Mouse (Mus musculus) limb, embryonic 11.5 days (tissue): Measurements from ENCODE around the gene Wdr47. TPM values are rescaled to one million over a fixed set of nuclear protein-coding genes. Genes with fewer than 3 reads are reported as not detected.
A peak's percentile ranks its signal among the peaks of the same experiment; 100 is the strongest.
"Not testable (repeated sequence)": the region's sequence is repeated elsewhere in the genome, so short reads cannot be mapped to it uniquely, and the experiment has no call there.

Experiments used
- ATAC-seq: fragments of 200-750 bp; cut with Nextera tagmentation; 2 replicates; pipeline ENCODE4 v1.8.0; 2017; ENCODE audit warnings: low read depth; ENCODE audit not compliant: insufficient number of reproducible peaks, low FRiP score, low TSS enrichment
- DNase-seq: peaks from one replicate; pipeline ENCODE4 v3.0.0-alpha.2; 2015; ENCODE audit warnings: low spot score
- H3K27ac ChIP-seq: fragments of 300-500 bp; sonication (generic); replicated peaks from 2 replicates; pipeline ENCODE4 v1.5.1; 2014; ENCODE audit warnings: low read depth, mild to moderate bottlenecking, low read length
- H3K27me3 ChIP-seq: fragments of 300-500 bp; sonication (generic); 2 replicates; pipeline ENCODE4 v1.6.1; 2014; ENCODE audit warnings: mild to moderate bottlenecking, low read length, mixed read lengths; ENCODE audit not compliant: control insufficient read depth, insufficient read depth
- H3K36me3 ChIP-seq: fragments of 300-500 bp; sonication (generic); 2 replicates; pipeline ENCODE4 v1.6.1; 2014; ENCODE audit warnings: mild to moderate bottlenecking, low read length, moderate library complexity, mixed read lengths; ENCODE audit not compliant: control insufficient read depth, insufficient read depth
- H3K4me1 ChIP-seq: fragments of 300-500 bp; sonication (generic); 2 replicates; pipeline ENCODE4 v1.6.1; 2014; ENCODE audit warnings: low read length, mixed read lengths; ENCODE audit not compliant: control insufficient read depth, insufficient read depth
- H3K4me2 ChIP-seq: fragments of 300-500 bp; sonication (generic); 2 replicates; pipeline ENCODE4 v1.6.1; 2014; ENCODE audit warnings: low read depth, mild to moderate bottlenecking, moderate library complexity; ENCODE audit not compliant: severe bottlenecking
- H3K4me3 ChIP-seq: fragments of 300-500 bp; sonication (generic); 2 replicates; pipeline ENCODE4 v1.5.1; 2014; ENCODE audit warnings: low read depth, low read length
- H3K9ac ChIP-seq: fragments of 300-500 bp; sonication (generic); 2 replicates; pipeline ENCODE4 v1.6.1; 2014; ENCODE audit warnings: mild to moderate bottlenecking, low read length
- H3K9me3 ChIP-seq: fragments of 300-500 bp; sonication (generic); 2 replicates; pipeline ENCODE4 v1.6.1; 2016; ENCODE audit warnings: low read length; ENCODE audit not compliant: control insufficient read depth
- WGBS: fragments of 180-500 bp; shearing (Covaris S2); extraction: QIAGEN DNeasy Blood & Tissue Kit; methylation state at CpG from one replicate; pipeline ENCODE4 v1.1.7; 2014; 5-methylcytosine and 5-hydroxymethylcytosine counted together
- polyA plus RNA-seq: library from polyadenylated mRNA; unstranded; fragments of >200 nt; fragmentation: Nextera tagmentation; extraction: Ambion mirVana; gene quantifications from 2 replicates; pipeline ENCODE4 v1.2.1, GENCODE M21; 2014

Gene Wdr47
- polyA plus RNA-seq, 1 experiment from 2014 or later, result 9.3 TPM

GRCm38 (mm10) chr3:108646036-108646435 lies 55.0 kb downstream of the Wdr47 start:
- Histone ChIP-seq H3K4me2 (no peak overlapping the region), H3K36me3 (no peaks in the 10 kb centered on the region; the same call in 1 of the 2 replicates), H3K9ac (no peak overlapping the region), H3K9me3 (no peaks in the 10 kb centered on the region), H3K27me3 (no peaks in the 10 kb centered on the region), H3K27ac (no peak overlapping the region), H3K4me3 (no peak overlapping the region), H3K4me1 (no peaks in the 10 kb centered on the region)
- DNase-seq, result no peak
- no peak for ATAC-seq
- WGBS, result 51% methylated on average over 7 of the region's 7 CpGs

- not testable (repeated sequence) for DNase-seq, H3K4me1 ChIP-seq
- 45% methylated on average over 5 of the region's 5 CpGs for WGBS
Measured at GRCm38 (mm10) chr3:108647681-108648080, 56.6 kb downstream of the Wdr47 start.

GRCm38 (mm10) chr3:108652866-108653642 lies 62.0 kb downstream of the Wdr47 start:
- WGBS, result 29% methylated on average over 9 of the region's 9 CpGs
- Histone ChIP-seq H3K9ac (no peak overlapping the region), H3K27me3 (no peaks in the 10 kb centered on the region), H3K36me3 (no peaks in the 10 kb centered on the region), H3K4me2 (peak overlapping the region; percentile 20; the same call in 1 of the 2 replicates), H3K4me1 (0 out of 2 replicates have a peak, but pooled peaks cover 4% of the 10 kb centered on the region), H3K9me3 (no peaks in the 10 kb centered on the region), H3K4me3 (no peak overlapping the region), H3K27ac (no peak overlapping the region)
- DNase-seq, result no peak
- no peak for ATAC-seq

More at GRCm38 (mm10) chr3:108647681-108648080, 56.6 kb downstream of the Wdr47 start:
- H3K4me3 ChIP-seq, H3K9ac ChIP-seq, ATAC-seq, H3K36me3 ChIP-seq, H3K4me2 ChIP-seq, H3K9me3 ChIP-seq, H3K27me3 ChIP-seq, H3K27ac ChIP-seq: not testable (repeated sequence)

- Histone ChIP-seq H3K4me1 (0 out of 2 replicates have a peak, but pooled peaks cover 4% of the 10 kb centered on the region), H3K4me2 (peak within 1 kb of the TSS; percentile 58), H3K36me3 (no peaks in the 10 kb centered on the region), H3K27me3 (no peaks in the 10 kb centered on the region), H3K4me3 (peak within 1 kb of the TSS; percentile 93), H3K27ac (no peak within 1 kb of the TSS), H3K9me3 (no peaks in the 10 kb centered on the region), H3K9ac (peak within 1 kb of the TSS; percentile 97)
- DNase-seq (peak; percentile 96), ATAC-seq (peak; percentile 95)
- under 1% methylated on average over 57 of the region's 57 CpGs for WGBS
Measured at GRCm38 (mm10) chr3:108653710-108654379, 62.8 kb downstream of the Wdr47 start, which contains the start of gene Clcc1. Clcc1 (plus strand) TSS chr3:108653913.

- no peak for ATAC-seq
- no peak overlapping the region for H3K27ac ChIP-seq
- peak overlapping the region; percentile 58 for H3K4me2 ChIP-seq
- H3K36me3 ChIP-seq, result no peaks in the 10 kb centered on the region
- WGBS, result 28% methylated on average over 14 of the region's 14 CpGs
- H3K4me1 ChIP-seq, result 0 out of 2 replicates have a peak, but pooled peaks cover 4% of the 10 kb centered on the region
- no peak overlapping the region for H3K9ac ChIP-seq
- H3K27me3 ChIP-seq, result no peaks in the 10 kb centered on the region
- DNase-seq, result peak; percentile 39
- no peaks in the 10 kb centered on the region for H3K9me3 ChIP-seq
- peak overlapping the region; percentile 93 for H3K4me3 ChIP-seq
Measured at GRCm38 (mm10) chr3:108654566-108654965, 63.5 kb downstream of the Wdr47 start.

GRCm38 (mm10) chr3:108655486-108655885 lies 64.4 kb downstream of the Wdr47 start:
- DNase-seq, result no peak
- Histone ChIP-seq H3K4me1 (0 out of 2 replicates have a peak, but pooled peaks cover 4% of the 10 kb centered on the region), H3K9ac (no peak overlapping the region), H3K4me3 (no peak overlapping the region), H3K36me3 (no peaks in the 10 kb centered on the region), H3K4me2 (no peak overlapping the region; the same call in 1 of the 2 replicates), H3K27ac (no peak overlapping the region), H3K9me3 (no peaks in the 10 kb centered on the region), H3K27me3 (no peaks in the 10 kb centered on the region)
- WGBS, result 89% methylated on average over 7 of the region's 7 CpGs
- no peak for ATAC-seq

- H3K4me1 ChIP-seq, result 0 out of 2 replicates have a peak, but pooled peaks cover 4% of the 10 kb centered on the region
- DNase-seq (no peak), ATAC-seq (no peak)
- H3K4me3 ChIP-seq, result no peak overlapping the region
- peaks cover 9% of the 10 kb centered on the region for H3K36me3 ChIP-seq
- H3K27ac ChIP-seq, result no peak overlapping the region
- WGBS, result 89% methylated on average over 9 of the region's 9 CpGs
- no peak overlapping the region for H3K9ac ChIP-seq
- no peaks in the 10 kb centered on the region for H3K27me3 ChIP-seq
- H3K4me2 ChIP-seq, result no peak overlapping the region
- no peaks in the 10 kb centered on the region for H3K9me3 ChIP-seq
Measured at GRCm38 (mm10) chr3:108658612-108659011, 67.5 kb downstream of the Wdr47 start.

- DNase-seq, result no peak
- H3K4me2 ChIP-seq, result no peak overlapping the region
- ATAC-seq, result no peak
- H3K9ac ChIP-seq, result no peak overlapping the region
- no peak overlapping the region for H3K27ac ChIP-seq
- H3K4me1 ChIP-seq, result no peaks in the 10 kb centered on the region
- H3K27me3 ChIP-seq, result no peaks in the 10 kb centered on the region
- no peak overlapping the region for H3K4me3 ChIP-seq
- WGBS, result 71% methylated on average over 1 of the region's 1 CpGs
- H3K36me3 ChIP-seq, result peaks cover 13% of the 10 kb centered on the region
- no peaks in the 10 kb centered on the region for H3K9me3 ChIP-seq
Measured at GRCm38 (mm10) chr3:108660941-108661340, 69.9 kb downstream of the Wdr47 start.
